Mouse (Mus musculus) C2C12 (cell line): Measurements from ENCODE around the gene Nt5c2. TPM values are rescaled to one million over a fixed set of nuclear protein-coding genes. Genes with fewer than 3 reads are reported as not detected.

Source experiments
- H3K27me3 ChIP-seq: one replicate; pipeline ENCODE4 v1.6.1; 2011; ENCODE audit not compliant: control insufficient read depth, insufficient read depth, insufficient read length
- H3K36me3 ChIP-seq: one replicate; pipeline ENCODE4 v1.6.1; 2011; ENCODE audit not compliant: control insufficient read depth, insufficient read depth
- H3K4me3 ChIP-seq: one replicate; pipeline ENCODE4 v1.5.1; 2011; ENCODE audit warnings: mild to moderate bottlenecking, control low read depth; ENCODE audit not compliant: poor library complexity, insufficient read depth, severe bottlenecking
- H3K79me2 ChIP-seq: one replicate; pipeline ENCODE4 v1.6.1; 2011; ENCODE audit not compliant: control insufficient read depth, insufficient read depth
- H3K79me3 ChIP-seq: one replicate; pipeline ENCODE4 v1.6.1; 2011; ENCODE audit warnings: low read depth, control low read depth
- H3ac ChIP-seq: one replicate; pipeline ENCODE3; 2011; ENCODE audit warnings: low read depth; ENCODE audit not compliant: control insufficient read depth, insufficient read length
- CEBPB ChIP-seq: IDR thresholded peaks from one replicate; pipeline ENCODE4 v1.6.1; 2011; ENCODE audit warnings: low read depth, mild to moderate bottlenecking, control low read depth, moderate library complexity
- CTCF ChIP-seq: IDR thresholded peaks from one replicate; pipeline ENCODE4 v1.5.1; 2011; ENCODE audit not compliant: control insufficient read depth, insufficient read depth, insufficient read length
- FOSL1 ChIP-seq: IDR thresholded peaks from one replicate; pipeline ENCODE4 v1.8.0; 2011; ENCODE audit warnings: mild to moderate bottlenecking, low read length; ENCODE audit not compliant: poor library complexity, insufficient read depth, severe bottlenecking
- MAX ChIP-seq: IDR thresholded peaks from one replicate; pipeline ENCODE4 v1.6.1; 2011; ENCODE audit warnings: mild to moderate bottlenecking, control low read depth
- MYOD1 ChIP-seq: IDR thresholded peaks from one replicate; pipeline ENCODE4 v1.6.1; 2011; ENCODE audit warnings: low read depth; ENCODE audit not compliant: control insufficient read depth, insufficient read length
- MYOG ChIP-seq: IDR thresholded peaks from one replicate; pipeline ENCODE4 v1.6.1; 2011; ENCODE audit not compliant: control insufficient read depth, insufficient read length; ENCODE audit errors: extremely low read depth
- USF1 ChIP-seq: IDR thresholded peaks from one replicate; pipeline ENCODE4 v1.6.1; 2011; ENCODE audit warnings: low read depth, mild to moderate bottlenecking, control low read depth, moderate library complexity
- polyA plus RNA-seq: library from polyadenylated mRNA; unstranded; fragments of >200 nt; fragmentation: generic; extraction: Trizol; gene quantifications from one replicate; pipeline ENCODE4 v1.2.1, GENCODE M21; 2012; ENCODE audit warnings: missing spikeins

The Nt5c2 gene
- polyA plus RNA-seq, 1 experiment: 18.2 TPM

GRCm38 (mm10) chr19:46848381-46849268 lies 166.3 kb downstream of the Nt5c2 start:
- Histone ChIP-seq H3K79me3 (no peaks in the 10 kb centered on the region), H3K27me3 (no peaks in the 10 kb centered on the region), H3K79me2 (no peaks in the 10 kb centered on the region), H3K4me3 (no peak overlapping the region), H3K36me3 (no peaks in the 10 kb centered on the region), H3ac (no peak overlapping the region)
- no peak for TF ChIP-seq CEBPB
- no peak for TF ChIP-seq MYOG
- no peak for TF ChIP-seq MYOD1
- TF ChIP-seq MAX: no peak
- TF ChIP-seq FOSL1: no peak
- TF ChIP-seq USF1: no peak
- TF ChIP-seq CTCF: no peak

GRCm38 (mm10) chr19:46846459-46846858 lies 168.5 kb downstream of the Nt5c2 start:
- Histone ChIP-seq H3K79me3 (no peaks in the 10 kb centered on the region), H3K4me3 (no peak overlapping the region), H3K27me3 (no peaks in the 10 kb centered on the region), H3K36me3 (no peaks in the 10 kb centered on the region), H3ac (no peak overlapping the region), H3K79me2 (no peaks in the 10 kb centered on the region)
- TF ChIP-seq CTCF: no peak
- peak; percentile 96 for TF ChIP-seq MYOD1
- peak; percentile 12 for TF ChIP-seq FOSL1

GRCm38 (mm10) chr19:46846056-46846455 lies 168.9 kb downstream of the Nt5c2 start:
- Histone ChIP-seq H3K4me3 (no peak overlapping the region), H3K79me2 (no peaks in the 10 kb centered on the region), H3K79me3 (no peaks in the 10 kb centered on the region), H3K36me3 (no peaks in the 10 kb centered on the region), H3K27me3 (no peaks in the 10 kb centered on the region), H3ac (no peak overlapping the region)
- TF ChIP-seq FOSL1: no peak
- no peak for TF ChIP-seq CEBPB
- TF ChIP-seq MAX: no peak
- TF ChIP-seq MYOD1: no peak
- TF ChIP-seq CTCF: no peak
- no peak for TF ChIP-seq USF1
- no peak for TF ChIP-seq MYOG

GRCm38 (mm10) chr19:46843030-46843429 lies 171.9 kb downstream of the Nt5c2 start:
- Histone ChIP-seq H3K36me3 (no peaks in the 10 kb centered on the region), H3ac (no peak overlapping the region), H3K79me2 (no peaks in the 10 kb centered on the region), H3K4me3 (no peak overlapping the region), H3K79me3 (no peaks in the 10 kb centered on the region), H3K27me3 (no peaks in the 10 kb centered on the region)
- TF ChIP-seq MYOG: no peak
- no peak for TF ChIP-seq CEBPB
- no peak for TF ChIP-seq USF1
- no peak for TF ChIP-seq MYOD1
- TF ChIP-seq CTCF: no peak
- TF ChIP-seq FOSL1: no peak
- TF ChIP-seq MAX: no peak

- TF ChIP-seq MYOG (no peak), MAX (no peak), CTCF (no peak), CEBPB (no peak), MYOD1 (no peak)
- Histone ChIP-seq H3ac (no peak overlapping the region), H3K4me3 (no peak overlapping the region), H3K79me3 (no peaks in the 10 kb centered on the region), H3K79me2 (no peaks in the 10 kb centered on the region), H3K36me3 (no peaks in the 10 kb centered on the region), H3K27me3 (no peaks in the 10 kb centered on the region)
Measured at GRCm38 (mm10) chr19:46841016-46841415, 173.9 kb downstream of the Nt5c2 start.
